Mouse (Mus musculus) liver (tissue): ENCODE measurements around the gene Txnl4b.

Experiments
- DNase-seq: peaks from one replicate; pipeline ENCODE4 v3.0.0-alpha.2; 2020; ENCODE audit warnings: mixed read lengths

Gene Txnl4b

GRCm38 (mm10) chr8:109565498-109566333 lies at the start of gene Txnl4b, which contains the start of gene Dhx38:
Txnl4b (plus strand) TSS chr8:109565892.
Dhx38 (minus strand) TSS chr8:109565861.
- peak; percentile 96 for DNase-seq

DNA sequence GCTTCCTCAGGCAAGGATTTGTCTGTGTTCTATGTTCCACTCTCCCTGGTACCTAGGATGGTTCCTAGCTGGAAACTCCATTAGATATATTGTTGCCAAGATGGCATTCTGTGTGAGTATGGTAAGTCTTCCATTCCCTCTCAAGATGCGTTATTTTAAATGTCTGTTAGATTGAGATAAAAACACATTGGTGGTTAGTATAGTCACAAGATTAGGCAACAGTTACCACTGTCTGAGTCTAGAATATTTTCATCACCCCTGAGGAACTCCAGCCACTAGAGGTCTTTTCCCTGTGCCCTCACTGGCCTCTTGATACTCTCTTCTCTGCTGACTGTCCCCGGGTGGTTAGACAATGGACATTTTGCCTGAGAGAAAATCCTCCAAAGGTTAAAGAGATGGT lies 41.7 kb upstream of the Txnl4b start:
- no peak for DNase-seq

DNA sequence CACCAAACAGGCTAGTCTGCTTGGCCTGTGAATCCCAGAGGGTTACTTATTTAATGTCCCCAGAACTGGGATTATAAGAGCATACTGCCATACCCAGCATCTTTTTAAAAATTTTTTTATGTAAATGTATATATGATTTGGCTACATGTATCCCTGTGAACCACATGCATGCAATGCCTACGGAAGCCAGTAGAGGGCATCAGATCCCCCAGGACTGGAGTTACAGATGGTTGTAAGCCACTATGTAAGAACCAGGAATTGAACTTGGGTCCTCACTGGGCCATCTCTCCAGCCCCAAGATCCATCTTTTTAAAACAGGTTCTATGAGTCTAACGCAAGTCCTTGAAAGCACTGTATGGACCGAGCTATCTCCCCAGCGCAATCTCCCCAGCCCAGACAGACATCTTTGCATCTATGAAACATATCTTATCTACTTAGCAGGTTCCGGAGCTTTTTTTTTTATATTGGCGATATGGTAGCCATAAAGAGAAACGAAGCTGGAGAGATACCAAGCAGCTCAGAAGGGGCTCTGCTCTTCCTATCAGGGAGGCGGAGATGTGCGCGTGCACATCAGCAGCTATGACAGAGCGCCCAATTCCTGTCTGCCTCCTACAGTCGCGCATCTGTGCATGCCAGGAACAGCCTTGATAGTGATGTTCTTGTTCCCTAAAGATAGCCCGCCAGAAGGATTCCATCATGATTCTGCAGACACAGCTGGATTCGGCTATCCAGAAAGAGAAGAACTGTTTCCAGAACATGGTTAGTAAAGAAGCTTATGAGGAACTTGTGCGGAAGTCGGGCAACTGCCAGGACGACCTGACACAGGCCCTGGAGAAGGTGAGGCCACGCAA lies 30.3 kb upstream of the Txnl4b start:
- peak; percentile 56 for DNase-seq

- DNase-seq = peak; percentile 77
Measured at GRCm38 (mm10) chr8:109536703-109537102, 29.0 kb upstream of the Txnl4b start.

DNA sequence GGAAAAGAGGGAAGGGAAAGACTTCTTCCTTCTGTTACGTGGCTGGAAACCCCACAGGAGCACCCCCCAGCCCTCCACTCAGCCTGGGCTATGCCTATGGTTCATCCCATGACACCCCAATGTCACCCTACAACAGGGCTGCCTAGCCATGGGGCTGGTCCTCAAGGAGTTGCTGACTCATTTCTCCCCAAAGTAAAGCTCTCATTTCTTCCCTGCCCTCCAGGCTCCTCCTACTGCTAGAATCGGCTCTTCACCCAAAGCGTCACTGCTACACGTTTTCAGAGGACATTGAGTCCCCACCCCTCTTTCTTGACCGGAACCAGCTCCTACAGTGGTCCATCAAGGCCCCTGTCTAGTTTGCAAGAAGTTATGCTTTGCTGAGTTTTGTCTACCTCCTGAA lies 23.5 kb upstream of the Txnl4b start:
- DNase-seq = no peak

DNA sequence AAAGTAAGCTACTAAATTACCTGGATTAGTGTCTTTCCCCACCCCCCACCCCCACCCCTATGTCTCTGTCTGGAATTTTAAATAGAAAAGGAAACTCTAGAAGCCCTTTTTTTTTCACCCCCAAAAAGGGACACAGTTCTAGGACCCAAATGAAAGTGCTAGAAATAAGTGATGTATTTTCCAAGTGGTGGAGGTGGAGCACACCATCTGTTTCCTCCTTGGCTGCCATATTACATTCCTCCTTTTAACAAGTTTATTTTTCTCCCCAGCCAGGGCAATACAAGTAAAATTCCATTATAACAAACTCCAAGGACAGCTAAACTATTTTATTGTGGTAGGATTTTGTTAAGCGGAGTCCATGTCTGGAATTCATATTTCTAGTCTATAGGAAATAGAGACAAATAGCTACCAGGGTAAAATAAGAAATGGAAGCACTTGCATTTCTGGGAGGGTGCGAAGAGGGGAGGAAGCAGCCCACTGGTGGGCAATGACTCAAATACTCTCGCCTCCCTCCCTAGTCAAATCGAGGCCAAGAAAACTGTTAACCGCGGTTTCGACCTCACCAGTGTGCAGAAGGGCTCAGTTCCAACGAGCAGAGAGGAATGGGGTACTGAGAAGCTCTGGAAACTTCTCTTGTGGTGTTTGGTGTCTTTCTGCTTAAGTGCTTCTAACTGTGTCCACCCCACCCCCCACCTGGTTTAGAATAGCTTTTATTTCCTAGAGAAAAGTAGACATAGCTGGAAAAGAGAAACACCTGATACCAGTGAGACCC lies 22.8 kb upstream of the Txnl4b start:
- DNase-seq = no peak

DNA sequence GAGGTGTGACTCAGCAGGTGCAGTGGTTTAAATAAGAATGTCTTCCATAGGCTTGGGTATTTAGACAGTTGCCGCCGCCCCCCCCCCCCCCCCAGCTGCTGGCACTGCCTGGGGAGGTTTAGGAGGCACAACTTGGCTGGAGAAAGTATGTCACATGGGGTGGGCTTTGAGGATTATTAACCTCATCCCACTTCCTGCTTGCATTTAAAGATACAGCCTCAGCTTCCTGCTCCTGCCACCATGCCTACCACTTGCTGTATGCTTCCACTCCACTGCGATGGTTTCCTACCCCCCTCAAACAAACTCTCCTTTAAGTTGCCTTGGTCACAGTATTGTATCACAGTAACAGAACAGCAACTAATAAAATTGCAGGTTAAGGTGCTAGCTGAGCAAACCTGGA lies 21.6 kb upstream of the Txnl4b start:
- no peak for DNase-seq

DNA sequence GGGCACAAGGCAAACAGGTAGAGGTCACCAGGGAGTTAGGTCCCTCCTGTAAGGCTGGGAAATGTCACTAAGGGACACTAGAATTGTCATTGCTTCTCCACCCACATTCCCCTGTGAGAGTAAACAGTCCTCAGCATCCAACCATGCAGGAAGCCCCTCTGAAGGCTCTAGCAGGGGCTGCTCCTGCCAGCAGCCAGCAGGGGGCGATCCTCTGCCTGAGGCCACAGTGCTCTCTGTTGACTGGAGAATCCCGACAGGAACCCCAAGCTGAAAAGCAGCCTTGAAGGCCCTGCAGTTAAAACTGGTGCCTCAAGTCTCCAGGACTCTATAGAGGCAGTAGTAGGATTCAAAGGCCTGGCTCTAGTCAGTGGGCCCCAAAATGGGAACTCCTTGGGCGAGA lies 14.0 kb upstream of the Txnl4b start:
- peak; percentile 34 for DNase-seq

GRCm38 (mm10) chr8:109563881-109564280 lies 1.8 kb upstream of the Txnl4b start:
- no peak for DNase-seq

DNA sequence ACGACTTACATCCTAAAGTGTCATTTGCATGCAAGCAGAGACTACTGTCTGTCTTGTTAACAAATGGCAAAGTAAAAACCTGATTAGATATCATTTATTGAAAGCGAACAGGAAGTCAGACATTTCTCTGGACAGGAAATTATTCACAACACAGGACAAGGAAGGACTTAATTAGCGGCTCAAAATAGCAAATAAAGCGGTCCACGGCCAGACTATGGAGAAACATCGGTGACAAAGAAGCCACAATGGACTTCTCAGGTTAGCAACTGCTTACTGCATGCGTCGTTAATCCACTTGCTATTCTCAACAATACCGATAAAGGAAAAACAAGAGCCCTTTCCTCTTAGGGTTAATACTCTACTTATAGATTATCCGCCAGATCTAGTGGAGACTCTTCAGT lies 926 bp upstream of the Txnl4b start:
- no peak for DNase-seq

DNA sequence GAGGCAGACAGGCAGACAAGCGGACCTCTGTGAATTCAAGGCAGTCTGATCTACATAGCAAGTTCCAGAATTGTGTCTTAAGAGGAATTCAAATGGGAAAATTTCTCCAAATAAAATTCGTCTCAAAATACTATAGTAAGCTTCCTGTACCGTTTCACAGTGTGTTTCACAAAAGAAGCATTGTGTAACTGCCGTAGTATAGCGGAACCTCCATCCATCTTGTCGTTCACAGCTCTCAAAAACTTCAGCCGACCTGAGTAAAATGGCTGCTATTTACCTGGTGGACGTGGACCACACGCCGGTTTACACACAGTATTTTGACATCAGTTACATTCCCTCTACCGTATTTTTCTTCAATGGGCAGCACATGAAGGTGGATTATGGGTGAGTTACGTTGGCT lies 5.4 kb downstream of the Txnl4b start:
- no peak for DNase-seq

DNA sequence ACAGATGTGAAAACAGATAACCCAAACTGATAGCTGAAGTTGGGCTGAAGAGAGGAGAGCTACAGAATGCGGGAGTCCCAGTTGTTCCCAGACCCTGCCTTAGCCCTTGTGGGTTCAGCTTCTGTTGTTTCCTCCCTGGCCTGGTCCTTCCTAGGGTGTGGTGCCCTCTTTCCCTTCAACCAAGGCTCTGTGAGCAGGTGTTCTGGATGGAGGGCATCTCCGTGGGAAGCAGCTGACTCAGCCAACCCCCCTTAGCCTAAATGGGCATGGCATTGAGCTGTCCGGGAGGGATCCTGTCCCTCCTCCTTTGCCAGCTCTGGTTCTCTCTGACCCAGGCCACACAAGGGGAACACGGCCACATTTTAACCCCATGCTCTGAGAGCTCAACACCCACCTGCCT lies 10.6 kb downstream of the Txnl4b start:
- no peak for DNase-seq

GRCm38 (mm10) chr8:109578900-109579301 lies 13.2 kb downstream of the Txnl4b start, which contains the start of gene Hp:
Hp (minus strand) TSS chr8:109579172.
- no peak for DNase-seq

- DNase-seq = no peak
Measured at GRCm38 (mm10) chr8:109584293-109584692, 18.6 kb downstream of the Txnl4b start.

DNA sequence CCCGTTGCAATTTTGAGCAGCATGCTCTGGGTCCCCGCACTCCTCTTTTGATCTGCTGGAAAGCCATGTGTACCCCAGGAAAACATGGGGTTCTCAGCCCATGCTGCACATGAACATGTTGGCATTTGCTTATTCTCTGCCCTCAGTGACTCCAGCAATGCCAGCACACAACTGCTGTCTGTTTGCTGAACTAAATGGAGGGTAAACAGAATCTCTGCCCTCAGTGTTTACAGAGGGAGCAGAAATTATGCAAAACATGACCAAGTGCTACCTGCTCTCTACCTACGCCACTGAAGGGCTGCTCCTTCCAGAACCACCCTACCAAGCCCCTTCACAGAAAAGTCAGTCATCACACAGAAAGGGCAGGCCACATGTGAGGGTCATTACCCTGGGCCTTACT lies 19.1 kb downstream of the Txnl4b start:
- no peak for DNase-seq

- no peak for DNase-seq
Measured at GRCm38 (mm10) chr8:109585652-109586051, 20.0 kb downstream of the Txnl4b start.

DNA sequence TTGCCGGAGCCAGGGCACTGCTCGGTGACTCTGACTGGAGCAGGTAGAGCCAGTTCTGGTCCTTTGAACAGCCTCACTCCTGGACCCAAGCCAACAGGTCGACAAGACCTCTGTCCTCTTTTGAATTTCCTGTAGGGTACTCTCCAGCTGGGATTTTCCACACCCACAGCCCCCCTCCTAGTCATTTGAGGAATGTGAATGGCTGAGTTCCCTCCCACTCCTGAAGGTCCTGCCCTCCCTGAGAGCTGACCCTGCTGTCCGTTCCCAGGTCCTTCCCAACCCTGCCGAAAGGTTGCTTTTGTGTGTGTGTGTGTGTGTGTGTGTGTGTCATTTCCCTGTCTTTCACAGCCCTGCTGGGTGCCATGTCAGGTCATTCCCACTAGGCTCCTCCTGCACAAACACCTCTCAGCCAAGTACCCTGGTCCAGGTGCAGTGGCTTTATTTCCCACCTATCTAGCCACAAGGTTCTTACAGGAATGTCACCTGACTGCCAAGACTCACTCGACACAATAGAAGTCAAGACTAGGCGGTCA lies 21.3 kb downstream of the Txnl4b start:
- peak; percentile 34 for DNase-seq

DNA sequence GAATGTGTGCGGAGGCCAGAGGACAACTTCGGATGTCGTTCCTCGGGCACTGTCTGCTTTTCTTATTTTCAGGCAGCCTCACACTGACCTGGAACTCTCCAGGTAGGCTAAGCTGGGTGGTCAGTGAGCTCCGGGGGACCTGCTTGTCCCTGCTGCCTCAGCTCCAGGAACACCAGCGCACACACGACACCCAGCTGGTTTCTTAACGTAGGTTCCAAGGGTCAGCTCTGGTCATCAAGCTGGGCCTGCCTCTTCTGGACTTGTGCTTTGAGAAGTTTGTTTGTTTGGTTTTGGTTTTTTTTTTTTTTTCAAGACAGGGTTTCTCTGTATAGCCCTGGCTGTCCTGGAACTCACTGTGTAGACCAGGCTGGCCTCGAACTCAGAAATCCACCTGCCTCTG lies 25.2 kb downstream of the Txnl4b start:
- no peak for DNase-seq

GRCm38 (mm10) chr8:109591367-109591766 lies 25.7 kb downstream of the Txnl4b start:
- DNase-seq = no peak

DNA sequence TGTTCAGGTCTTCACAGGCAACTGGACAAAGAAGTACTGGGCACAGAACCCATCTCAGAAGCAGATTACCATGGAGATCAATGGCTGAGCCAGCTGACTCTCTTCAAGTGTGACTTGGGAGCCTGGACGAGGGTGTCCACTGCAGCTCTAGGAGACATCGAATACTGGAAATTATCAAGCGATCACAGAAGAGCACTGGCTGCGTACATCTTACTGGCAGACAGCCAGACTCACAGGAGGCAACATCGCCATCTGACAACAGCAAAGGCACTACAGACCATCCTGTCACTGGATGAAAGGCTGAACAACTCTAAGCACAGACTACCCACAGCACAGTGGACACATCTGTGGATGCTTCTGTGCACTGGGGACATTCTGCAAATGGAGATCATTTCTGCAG lies 26.5 kb downstream of the Txnl4b start:
- no peak for DNase-seq

GRCm38 (mm10) chr8:109593117-109593788 lies 27.6 kb downstream of the Txnl4b start:
- DNase-seq = no peak

DNA sequence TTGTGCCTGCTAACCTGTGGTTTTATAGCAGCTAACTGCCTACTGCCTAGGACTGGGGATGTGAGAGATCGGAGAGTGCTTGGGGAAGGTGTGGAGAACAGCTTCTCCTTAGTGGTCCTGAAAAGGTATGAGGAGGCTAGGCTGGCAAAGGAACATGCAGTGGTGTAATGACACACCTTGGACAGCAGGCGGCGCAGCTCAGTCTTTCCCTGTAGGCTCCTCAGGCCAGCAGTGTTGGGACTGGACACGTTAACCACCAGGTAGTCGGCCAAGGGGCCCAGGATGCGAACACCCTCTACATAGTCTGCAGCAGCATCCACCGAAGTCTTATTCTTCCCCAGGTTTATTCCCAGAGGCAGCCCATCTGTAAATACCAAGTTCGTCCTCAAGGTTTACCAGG lies 30.2 kb downstream of the Txnl4b start:
- peak; percentile 70 for DNase-seq
